Mouse (Mus musculus): ENCODE results near the gene Nmnat2.

Nmnat2 gene

DNA sequence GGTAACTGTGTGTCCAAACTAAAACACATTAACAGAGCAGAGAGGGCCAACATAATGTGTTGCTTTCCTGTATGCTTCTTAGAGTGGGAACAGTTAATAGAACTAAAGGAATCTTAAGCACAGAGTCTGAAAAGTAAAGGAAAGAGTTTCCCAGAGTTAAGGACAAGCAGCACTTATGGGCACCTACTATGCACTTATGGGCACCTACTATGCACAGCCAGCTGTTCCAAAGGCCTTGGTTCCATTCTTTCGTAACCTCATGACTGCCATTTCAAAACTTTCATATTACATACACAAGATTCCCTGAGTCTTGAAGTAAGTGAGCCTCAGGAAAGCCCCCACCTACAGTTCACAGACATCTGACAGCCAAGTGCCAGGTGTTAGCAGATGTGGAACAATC is 64.3 kb downstream of the Nmnat2 start:
- in situ Hi-C loops (cut with MseI, MboI) = no loop called here

DNA sequence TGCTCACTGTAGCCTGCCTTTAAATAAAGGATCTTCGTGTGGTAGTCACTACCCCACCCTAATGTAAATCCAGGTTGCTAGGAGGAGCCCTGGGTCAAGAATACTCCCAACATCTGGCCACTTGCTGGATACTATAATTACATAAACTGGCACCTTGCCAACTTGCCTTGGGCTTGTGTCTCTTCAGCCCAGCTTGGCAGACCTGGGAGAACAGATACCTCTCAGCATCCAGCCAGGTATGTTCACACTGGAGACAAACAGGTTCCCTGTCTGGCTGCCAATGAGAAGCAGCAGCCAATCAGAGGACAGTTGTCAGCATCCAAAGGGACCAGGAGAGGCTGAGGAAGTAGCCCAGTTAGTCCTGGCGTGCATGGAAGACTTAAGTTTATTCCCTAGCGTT is 64.8 kb downstream of the Nmnat2 start:
- in situ Hi-C loops (cut with MseI, MboI) = no loop called here

DNA sequence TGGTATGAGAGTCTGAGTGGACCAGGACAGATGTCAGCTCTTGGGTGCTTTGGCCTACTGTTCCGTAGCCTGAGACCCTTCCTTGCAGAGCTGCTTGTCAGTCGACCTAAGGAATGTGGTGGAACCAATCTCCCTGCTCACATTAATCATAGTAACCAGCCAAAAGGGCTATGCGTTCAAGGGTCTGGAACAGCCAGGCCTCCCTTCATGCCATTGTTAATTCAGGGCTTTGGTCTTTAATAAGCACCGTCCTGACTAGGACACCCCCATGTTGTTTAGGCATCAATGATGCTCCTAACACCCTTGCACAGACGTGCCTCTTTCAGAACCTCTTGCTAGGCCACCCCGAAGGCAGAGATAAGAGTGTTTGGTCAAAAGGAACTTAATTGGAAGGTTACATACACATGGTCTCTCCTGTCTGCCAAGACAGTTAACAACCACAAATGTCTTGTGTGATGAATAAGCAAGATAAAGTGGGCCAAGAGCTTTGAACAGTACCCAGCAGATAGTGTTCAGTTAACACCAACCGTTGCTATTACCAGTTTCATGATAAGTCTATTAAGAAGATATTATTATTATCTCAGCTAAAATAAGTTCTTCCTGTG is 66.3 kb downstream of the Nmnat2 start:
- in situ Hi-C loops (cut with MseI, MboI) = no loop called here

DNA sequence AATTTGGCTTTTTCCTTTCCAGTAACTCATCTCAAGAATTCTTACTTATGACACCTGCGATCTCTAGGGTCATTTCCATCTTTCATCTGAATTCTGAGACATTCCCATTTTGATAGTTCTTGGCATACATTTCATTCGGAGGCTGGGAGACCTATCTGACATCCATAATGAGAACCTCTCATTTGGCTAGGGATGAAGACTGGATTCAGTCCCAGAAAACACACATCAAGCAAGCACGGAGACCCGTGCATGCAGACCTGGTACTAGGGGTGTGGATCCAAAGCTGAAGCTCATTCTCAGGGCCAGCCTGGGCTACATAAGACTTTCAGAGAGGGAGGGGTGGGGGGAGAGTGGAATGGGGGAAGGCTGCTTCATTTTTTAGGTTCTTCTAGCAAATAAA is 68.2 kb downstream of the Nmnat2 start:
- in situ Hi-C loops (cut with MseI, MboI) = no loop called here

DNA sequence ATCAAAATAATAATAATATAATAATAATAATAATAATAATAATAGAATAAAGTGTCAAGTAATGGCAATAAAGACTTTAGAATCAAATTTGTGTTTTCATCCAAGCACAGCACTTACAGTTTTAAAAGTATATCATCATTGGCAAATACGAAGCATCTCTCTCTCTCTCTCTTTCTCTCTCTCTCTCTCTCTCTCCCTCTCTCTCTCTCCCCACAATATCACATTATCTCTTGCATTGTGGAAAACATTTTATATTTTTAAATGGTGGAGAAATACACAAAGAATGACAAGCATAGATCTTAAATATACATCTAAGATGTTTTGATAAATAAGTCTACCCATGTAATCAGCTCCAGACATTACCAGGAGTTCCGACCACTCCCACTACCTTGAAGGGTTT is 69.1 kb downstream of the Nmnat2 start:
- in situ Hi-C loops (cut with MseI, MboI) = no loop called here

DNA sequence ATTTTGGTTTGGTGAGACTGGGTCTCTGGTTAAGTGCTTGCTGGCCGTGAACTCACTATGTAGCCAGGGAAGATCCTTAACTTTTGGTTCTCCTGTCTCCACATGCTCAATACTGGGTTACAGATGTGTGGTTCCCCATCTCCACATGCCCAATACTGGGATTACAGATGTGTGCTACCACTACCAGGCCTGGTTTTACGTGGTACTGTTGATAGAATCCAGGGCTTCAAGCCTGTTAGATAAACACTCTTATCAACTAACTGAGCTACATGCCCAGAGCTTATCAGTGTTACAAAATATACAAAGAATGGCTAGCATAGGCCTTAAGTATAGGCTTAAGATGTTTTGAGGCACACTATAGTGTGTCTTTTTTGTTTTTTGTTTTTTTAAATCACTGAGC is 69.7 kb downstream of the Nmnat2 start:
- in situ Hi-C loops (cut with MseI, MboI) = no loop called here

DNA sequence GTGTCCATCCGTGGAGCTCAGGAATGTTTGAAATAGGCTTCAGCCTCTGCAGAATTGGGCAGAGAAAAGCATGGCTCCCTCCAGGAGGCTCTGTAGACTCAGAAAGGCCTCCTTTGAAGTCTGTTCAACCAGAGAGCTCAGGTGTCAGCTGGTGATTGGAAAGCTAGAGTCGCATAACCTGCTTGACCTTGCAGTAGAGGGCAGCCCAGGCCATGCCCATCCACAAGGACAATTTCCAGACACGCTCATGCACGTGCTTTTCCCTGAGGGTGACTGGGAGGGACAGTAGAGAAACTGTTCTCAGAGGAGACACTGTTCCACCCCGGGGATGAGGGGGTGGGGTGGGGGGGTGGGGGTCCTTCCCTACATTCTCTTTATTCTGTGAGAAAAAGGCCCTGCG is 76.6 kb downstream of the Nmnat2 start:
- in situ Hi-C loops (cut with MseI, MboI) = no loop called here

DNA sequence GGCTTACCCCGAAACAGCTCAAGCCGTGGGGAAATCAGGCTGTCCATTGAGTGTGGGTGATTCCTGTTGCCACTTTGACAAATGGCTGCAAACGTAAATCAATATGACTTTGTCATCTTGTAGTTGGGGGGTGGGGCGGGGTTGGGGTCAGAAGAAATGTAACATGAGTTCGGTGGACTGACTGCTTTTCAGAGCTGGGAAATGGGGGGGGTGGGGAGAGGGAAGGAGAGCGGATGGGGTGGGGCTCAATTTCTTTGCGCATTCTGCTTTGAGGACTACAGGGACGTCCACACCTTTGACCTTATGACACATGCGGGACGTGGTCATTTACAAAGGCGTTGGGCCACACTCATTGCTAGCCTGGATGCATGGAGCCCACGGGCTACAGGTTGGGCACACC is 77.2 kb downstream of the Nmnat2 start:
- in situ Hi-C loops (cut with MseI, MboI) = no loop called here

DNA sequence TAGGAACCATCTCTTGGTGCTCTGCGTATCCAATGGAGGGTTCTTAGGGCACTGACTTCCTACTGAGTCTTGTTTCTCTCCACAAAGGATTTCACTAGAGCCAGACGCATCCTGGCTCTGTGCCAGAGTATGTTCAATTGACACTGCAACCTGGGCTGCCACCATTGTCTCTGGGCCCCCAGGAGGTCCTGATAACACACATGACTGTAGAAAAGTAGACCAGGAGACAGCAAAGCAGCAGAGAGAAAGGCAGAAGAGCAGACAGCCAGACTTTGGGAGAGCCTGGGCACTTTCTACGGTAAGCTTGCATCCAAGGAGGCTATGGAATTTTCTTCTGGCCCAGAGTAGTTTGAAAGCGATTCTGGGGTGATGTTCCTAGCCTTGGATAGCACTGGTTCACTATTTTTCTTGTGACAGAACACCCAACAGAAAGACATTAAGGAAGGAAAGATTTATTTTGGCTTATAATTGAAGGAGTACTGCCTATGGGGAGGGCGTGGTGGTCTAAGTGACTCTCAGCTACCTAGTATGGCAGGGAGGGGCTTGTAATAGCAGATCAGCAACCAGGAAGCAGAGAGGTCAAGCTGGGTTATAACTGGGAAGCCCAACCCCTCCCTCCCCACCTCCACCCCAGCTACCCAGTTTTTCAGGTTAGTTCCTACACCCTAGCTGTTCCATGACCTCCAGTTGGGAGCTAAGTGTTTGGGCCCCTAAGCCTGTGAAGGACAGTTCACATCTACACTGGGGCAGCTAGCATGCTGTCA is 78.5 kb downstream of the Nmnat2 start:
- in situ Hi-C loops (cut with MseI, MboI) = no loop called here

DNA sequence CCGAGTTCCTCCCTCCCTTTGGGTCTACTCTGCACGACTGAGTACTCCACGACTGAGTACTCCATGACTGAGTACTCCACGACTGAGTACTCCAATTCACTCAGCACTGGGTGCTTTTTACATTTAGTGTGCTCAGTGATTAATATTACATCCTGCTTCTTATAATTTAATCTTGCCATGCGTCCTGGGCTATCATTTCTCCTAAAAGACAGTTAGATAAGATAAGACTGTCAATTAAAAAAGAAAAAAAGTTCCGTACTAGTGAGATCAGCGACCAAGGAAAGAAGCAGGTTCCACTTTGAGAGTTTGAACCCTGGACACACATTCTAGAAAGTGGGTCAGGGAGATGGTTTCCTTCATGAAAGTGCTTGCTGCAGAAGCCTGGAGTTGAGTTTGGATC is 79.3 kb downstream of the Nmnat2 start:
- in situ Hi-C loops (cut with MseI, MboI) = no loop called here

DNA sequence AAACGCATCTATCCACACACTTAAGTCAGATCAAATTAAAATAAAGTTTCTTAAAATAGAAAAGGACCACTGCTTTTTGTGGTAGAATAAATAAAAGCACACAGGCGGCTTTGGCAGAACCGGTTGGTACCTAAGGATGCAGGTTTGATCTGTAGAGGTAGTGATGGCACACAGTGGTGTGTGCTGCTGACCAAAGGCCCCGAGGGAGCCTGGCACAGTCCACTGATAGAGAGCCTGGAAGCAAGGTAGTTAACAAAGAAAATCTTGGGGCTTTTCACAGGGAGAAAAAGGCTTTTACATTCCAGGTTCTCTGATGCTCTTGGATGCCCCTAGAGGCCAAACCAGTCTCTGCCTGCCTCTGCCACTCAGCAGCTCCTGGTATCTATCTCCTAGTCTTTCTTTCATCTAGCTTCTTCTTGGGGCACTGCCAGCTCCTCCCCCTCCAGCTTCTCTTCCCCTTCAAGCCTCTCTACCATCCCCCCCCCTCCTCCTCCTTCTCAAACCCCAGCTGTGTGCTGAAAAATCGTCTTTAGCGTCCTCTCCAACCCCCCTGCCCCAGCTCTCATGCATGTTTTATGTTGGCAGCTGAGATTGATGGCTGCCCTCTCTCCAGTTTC is 80.6 kb downstream of the Nmnat2 start:
- in situ Hi-C loops (cut with MseI, MboI) = no loop called here

DNA sequence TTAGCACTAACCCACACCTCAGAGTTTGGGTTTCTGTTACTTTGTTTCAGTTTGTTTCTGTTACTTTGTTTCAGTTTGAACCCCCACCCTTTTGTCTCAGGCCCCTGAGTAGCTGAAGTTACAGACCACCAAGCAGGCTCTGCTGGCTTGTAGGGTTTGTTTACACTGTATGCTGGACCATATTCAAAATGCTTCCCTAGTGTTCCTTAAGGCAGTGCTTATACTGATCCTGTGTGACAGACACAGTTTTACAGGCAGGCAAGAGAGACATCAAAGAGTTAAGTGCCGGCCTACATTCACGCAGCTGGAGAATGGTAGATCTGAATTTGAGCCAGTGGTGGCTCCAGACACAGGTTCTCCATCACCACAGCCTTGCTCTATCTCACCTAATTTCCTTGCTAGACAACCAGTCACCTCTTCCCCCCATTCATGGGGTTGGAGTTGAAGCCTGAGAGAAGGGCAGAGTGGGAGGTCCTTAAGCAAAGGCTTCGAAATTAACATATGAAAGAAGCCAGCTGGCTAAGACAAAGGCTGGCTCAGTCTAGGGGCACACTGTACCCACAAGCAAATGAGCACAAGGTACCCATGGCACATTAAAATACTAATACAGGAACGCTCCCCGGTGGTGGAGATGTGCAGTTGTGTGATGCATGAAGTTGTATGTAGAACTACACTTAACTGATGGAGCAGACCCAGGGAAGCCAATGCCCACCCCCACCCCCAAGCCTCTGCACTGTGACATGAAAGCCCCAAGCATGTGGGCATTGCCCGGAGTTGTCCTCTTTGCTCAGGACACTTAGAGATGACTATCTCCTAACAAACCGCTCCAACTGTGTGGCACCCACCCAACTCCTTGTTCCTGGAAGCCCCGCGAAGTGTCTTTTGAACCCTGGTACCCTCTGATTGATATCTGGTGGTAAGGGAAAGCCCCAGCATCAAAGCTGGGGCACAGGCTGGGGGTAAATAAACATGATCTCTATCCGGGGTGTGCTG is 82.9 kb downstream of the Nmnat2 start:
- in situ Hi-C loops (cut with MseI, MboI) = no loop called here

DNA sequence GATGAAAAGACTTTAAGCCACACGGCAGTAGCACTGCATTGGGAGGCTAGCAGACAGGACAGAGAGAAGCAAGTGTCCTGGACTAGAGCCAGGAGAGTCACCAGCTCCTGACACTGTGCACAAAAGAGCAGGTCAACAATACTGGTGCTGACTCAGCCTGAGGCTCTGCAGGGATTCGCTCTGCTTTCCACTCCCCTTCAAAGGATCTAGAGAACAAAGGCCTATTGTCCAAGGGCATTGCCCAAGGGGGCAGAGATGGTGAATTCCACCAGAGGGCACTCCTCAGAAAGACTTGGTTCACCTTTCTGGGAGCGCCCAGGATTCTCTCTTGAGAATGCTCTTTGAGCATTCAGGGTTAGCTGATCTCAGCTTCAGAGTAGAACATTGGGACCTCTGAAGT is 85.3 kb downstream of the Nmnat2 start:
- in situ Hi-C loops (cut with MseI, MboI) = no loop called here

DNA sequence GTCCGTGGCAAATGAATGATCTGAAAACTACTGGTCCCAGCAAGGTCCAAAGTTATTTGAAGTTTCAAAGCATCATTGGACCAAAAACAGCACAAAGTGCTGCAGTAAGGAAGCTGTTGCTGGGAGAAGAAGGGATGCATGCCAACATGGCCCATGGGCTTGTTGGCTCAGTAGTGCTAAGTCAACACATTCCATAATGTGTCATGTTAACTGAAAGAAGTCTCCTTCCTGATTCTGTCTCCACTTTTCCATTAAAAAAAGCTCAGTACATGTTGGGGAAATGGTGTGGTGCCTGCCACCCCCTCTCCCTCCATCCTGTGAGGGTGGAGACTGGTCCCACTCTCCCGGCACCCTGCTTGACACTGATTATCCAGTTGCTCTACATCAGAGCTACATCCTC is 86.3 kb downstream of the Nmnat2 start:
- in situ Hi-C loops (cut with MseI, MboI) = no loop called here

DNA sequence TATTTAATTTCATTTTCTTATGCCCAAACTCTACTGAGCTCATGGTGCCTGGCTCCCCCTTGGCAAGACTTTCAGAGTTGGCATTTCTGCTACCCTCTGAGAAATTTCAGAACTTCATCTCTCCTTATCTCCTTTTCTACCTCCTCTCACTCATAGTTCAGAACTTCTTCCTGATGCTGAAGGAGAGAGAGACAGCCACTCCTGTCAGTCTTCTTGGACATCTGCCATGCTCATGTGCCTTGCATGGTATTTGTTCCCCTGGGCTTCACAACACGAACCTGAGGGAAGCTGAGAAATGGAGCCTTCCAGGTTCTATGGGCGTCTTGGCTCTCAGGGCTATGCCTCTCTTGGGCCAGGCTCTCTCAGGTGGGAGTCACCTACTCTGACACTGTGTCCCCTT is 87.5 kb downstream of the Nmnat2 start:
- in situ Hi-C loops (cut with MseI, MboI) = no loop called here

DNA sequence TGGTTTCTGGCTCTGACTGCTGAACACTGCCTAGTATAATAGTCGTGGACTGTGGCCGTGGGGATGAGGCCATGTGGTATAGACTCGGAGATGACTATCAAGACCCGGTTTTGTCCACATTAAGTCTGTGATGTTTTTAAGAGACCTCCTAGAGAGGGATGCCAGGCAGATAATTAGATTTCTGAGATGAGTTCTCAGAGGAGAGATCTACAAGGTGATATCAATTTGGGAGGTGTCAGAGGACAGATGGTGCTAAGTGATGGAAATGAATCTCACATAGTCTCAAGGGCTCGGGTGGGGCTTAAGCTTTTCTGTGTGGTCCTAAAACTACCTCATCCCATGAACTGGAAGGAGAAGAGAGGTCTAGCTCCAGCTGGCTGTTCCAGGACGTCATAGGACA is 88.5 kb downstream of the Nmnat2 start:
- in situ Hi-C loops (cut with MseI, MboI) = no loop called here

DNA sequence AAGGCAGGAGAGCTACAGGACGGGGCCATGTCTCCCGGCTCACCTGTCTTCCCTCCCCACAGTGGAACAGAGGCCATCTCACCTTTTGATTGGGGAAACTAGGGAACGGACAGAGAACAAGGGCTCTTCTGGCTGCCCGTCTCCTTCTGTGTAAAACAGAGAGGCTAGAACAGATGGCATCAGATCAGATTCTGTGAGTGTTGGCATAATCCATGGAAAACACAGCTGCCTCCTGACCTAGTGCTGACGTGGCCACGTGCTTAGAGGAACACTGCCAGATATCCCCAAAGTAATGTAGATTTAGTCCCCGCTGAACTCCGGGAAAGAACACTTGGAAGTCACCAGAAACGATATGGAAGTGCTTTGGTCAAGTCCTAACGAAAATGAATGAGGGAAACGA is 90.6 kb downstream of the Nmnat2 start:
- in situ Hi-C loops (cut with MseI, MboI) = no loop called here

DNA sequence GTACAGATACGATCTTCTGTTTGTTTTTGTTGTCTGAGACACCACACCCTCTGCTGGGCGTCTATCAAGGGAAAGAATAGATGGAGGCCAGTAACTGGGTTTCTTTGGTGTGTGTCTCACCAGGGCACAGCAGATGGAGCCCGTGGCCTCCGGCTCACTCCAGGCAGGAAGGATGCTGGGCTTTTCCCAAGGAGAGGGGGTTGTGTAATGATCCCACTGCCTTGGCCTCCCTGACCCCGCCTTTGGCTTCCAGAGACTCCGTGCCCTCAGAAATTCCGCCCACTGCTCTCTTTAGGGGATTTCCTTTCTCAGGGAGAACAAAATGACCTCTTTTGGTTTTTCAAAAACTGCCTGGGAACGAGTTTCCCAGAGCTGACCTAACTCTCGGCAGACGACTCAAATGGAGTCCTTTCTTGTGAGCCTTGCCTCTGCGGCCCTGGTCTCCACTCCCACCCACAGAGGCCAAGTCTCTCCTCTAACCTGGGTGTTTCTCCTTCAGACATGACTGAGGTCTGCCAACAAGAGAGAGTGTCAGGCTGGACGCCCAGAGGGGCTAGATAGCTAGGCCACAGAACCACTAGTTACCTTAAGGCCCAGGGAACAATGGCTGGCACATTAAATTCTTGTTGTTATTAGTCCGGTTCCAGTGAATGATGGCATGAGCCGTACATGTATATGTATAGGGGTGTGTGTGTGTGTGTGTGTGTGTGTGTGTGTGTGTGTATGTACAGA is 93.5 kb downstream of the Nmnat2 start:
- in situ Hi-C loops (cut with MseI, MboI) = no loop called here

DNA sequence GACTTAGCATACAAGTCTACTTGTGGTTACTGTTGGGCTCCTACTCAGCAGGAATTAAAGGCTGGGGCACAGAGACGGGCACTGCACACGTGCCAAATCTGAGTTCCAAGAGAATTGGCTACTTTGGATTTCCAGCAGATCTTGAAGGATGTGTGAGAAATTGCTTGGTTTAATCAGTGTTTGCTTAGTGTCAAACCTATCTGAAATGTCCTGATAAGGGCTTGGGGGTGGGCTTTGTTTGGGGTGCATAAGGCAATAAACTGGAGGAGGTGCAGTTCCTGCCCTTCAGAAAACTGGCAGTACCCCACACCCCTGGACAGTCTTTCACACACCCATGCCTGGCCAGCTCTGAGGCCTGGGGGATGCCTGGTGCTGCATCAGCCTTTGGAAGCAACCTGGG is 94.7 kb downstream of the Nmnat2 start:
- in situ Hi-C loops (cut with MseI, MboI) = no loop called here

DNA sequence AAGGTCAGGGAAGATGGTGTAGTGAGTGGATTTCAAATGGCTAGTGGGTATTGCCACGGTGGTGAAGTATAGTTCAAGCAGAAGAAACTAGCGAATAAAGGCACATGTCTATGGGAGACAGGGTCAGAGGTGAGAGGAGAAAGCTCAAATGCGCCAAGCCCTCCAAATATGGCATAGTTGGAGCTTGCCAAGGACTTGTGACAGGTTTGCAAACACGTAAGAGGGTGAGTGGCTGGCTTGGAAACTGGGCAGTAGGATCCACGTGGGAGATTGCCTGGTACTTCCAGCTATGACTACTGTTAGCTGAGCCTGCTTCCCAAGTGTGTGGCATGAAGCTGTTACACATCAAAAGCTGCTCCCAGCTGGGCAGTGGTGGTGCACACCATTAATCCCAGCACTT is 96.7 kb downstream of the Nmnat2 start:
- in situ Hi-C loops (cut with MseI, MboI) = no loop called here

DNA sequence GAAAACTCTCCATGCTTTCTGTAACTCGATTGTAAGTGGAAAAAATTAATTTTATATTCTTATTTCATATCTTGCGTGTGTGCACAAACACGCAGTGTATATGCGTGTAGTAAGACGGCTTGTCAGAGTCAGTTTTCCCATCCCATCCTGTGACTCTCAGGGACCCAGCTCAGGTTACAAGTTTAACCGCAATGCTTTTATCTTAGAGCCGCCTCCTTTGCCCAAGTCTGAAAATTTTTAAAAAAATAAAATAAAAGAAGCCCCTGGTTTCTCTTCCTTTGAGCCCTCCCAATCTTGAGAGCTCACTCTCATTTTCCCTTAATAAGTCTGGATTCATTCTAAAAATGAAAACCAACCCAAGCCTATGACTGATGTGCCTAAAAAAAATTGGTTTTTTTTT is 98.8 kb downstream of the Nmnat2 start:
- in situ Hi-C loops (cut with MseI, MboI) = no loop called here
